Mouse (Mus musculus) MEL (cell line): ENCODE results near the gene Siglec1. TPM values are rescaled to one million over a fixed set of nuclear protein-coding genes. Genes with fewer than 3 reads are reported as not detected.
A peak's percentile ranks its signal among the peaks of the same experiment; 100 is the strongest.

Source experiments
- DNase-seq: peaks from one replicate; pipeline ENCODE4 v3.0.0; 2011; ENCODE audit warnings: low read depth, low spot score
- H3K27ac ChIP-seq: 2 replicates; pipeline ENCODE4 v1.5.1; 2012; ENCODE audit warnings: low read depth, mild to moderate bottlenecking, control low read depth, low read length, moderate library complexity; ENCODE audit not compliant: control insufficient read depth
- H3K27me3 ChIP-seq, 2 experiments: fragments of 150-350 bp in 1 of 2; sonication (generic) in 1 of 2; 2 replicates each; pipeline ENCODE4 v1.6.1; 2012; ENCODE audit warnings: low read length in 2 of 2, mild to moderate bottlenecking in 2 of 2, improper control_type of control experiment in 1 of 2, moderate library complexity in 1 of 2; ENCODE audit not compliant: insufficient read depth in 2 of 2, control insufficient read depth in 1 of 2
- H3K36me3 ChIP-seq, 2 experiments: 2 replicates each; pipeline ENCODE4 v1.6.1; 2012 to 2014; ENCODE audit warnings: low read length in 2 of 2, improper control_type of control experiment in 1 of 2, inconsistent platforms in 1 of 2, mild to moderate bottlenecking in 1 of 2; ENCODE audit not compliant: insufficient read depth in 2 of 2, control insufficient read depth in 1 of 2
- H3K4me1 ChIP-seq, 2 experiments: fragments of 150-350 bp in 1 of 2; sonication (generic) in 1 of 2; 2 replicates each; pipeline ENCODE4 v1.6.1; 2012; ENCODE audit warnings: low read length in 2 of 2, improper control_type of control experiment in 1 of 2, mild to moderate bottlenecking in 1 of 2; ENCODE audit not compliant: insufficient read depth in 2 of 2, control insufficient read depth in 1 of 2
- H3K4me3 ChIP-seq, 2 experiments: fragments of 150-350 bp in 1 of 2; sonication (generic) in 1 of 2; 2 replicates each; pipeline ENCODE4 v1.5.1; 2012; ENCODE audit warnings: low read depth in 2 of 2, low read length in 2 of 2, mild to moderate bottlenecking in 2 of 2, moderate library complexity in 2 of 2, control low read depth in 1 of 2, improper control_type of control experiment in 1 of 2; ENCODE audit not compliant: control insufficient read depth in 1 of 2, insufficient read depth in 1 of 2
- H3K79me2 ChIP-seq: 2 replicates; pipeline ENCODE4 v1.6.1; 2012; ENCODE audit warnings: mild to moderate bottlenecking, low read length, moderate library complexity; ENCODE audit not compliant: control insufficient read depth, poor library complexity, insufficient read depth
- H3K9ac ChIP-seq: 2 replicates; pipeline ENCODE4 v1.6.1; 2012; ENCODE audit warnings: low read depth, mild to moderate bottlenecking, control low read depth, low read length, moderate library complexity; ENCODE audit not compliant: control insufficient read depth, poor library complexity, severe bottlenecking
- H3K9me3 ChIP-seq: fragments of 150-350 bp; sonication (generic); replicated peaks from 2 replicates; pipeline ENCODE4 v1.6.1; 2012; ENCODE audit warnings: mild to moderate bottlenecking, low read length, improper control_type of control experiment, moderate library complexity; ENCODE audit not compliant: insufficient read depth
- CHD2 ChIP-seq: IDR thresholded peaks from 2 replicates; pipeline ENCODE4 v1.6.1; 2011; ENCODE audit warnings: low read length, improper control_type of control experiment
- CTCF ChIP-seq, 3 experiments: IDR thresholded peaks in 2 of 3; conservative IDR thresholded peaks in 1 of 3; 2 replicates each; pipeline ENCODE4 v1.5.1; 2011 to 2012; ENCODE audit warnings: low read length in 3 of 3, low read depth in 2 of 3, mild to moderate bottlenecking in 2 of 3, improper control_type of control experiment in 1 of 3, inconsistent platforms in 1 of 3, mixed read lengths in 1 of 3, moderate library complexity in 1 of 3; ENCODE audit not compliant: control insufficient read depth in 1 of 3, insufficient read depth in 1 of 3, poor library complexity in 1 of 3, severe bottlenecking in 1 of 3
- ELF1 ChIP-seq: IDR thresholded peaks from 2 replicates; pipeline ENCODE4 v1.6.1; 2014; ENCODE audit warnings: low read depth, mild to moderate bottlenecking, inconsistent platforms, low read length, improper control_type of control experiment, moderate library complexity
- EP300 ChIP-seq, 2 experiments: IDR thresholded peaks; 2 replicates each; pipeline ENCODE4 v1.6.1; 2011; ENCODE audit warnings: improper control_type of control experiment in 2 of 2, low read length in 2 of 2, low read depth in 1 of 2, mild to moderate bottlenecking in 1 of 2
- ETS1 ChIP-seq: IDR thresholded peaks from 2 replicates; pipeline ENCODE4 v1.6.1; 2012; ENCODE audit warnings: low read depth, mild to moderate bottlenecking, inconsistent platforms, low read length, improper control_type of control experiment, moderate library complexity
- GABPA ChIP-seq: IDR thresholded peaks from 2 replicates; pipeline ENCODE4 v1.6.1; 2012; ENCODE audit warnings: low read depth, mild to moderate bottlenecking, inconsistent platforms, low read length, improper control_type of control experiment, moderate library complexity
- GATA1 ChIP-seq: IDR thresholded peaks from 2 replicates; pipeline ENCODE4 v1.6.1; 2011; ENCODE audit warnings: low read depth, low read length, improper control_type of control experiment
- JUND ChIP-seq: IDR thresholded peaks from 2 replicates; pipeline ENCODE4 v1.6.1; 2011; ENCODE audit warnings: low read depth, mild to moderate bottlenecking, improper control_type of control experiment, low read length
- KAT2A ChIP-seq: conservative IDR thresholded peaks from 2 replicates; pipeline ENCODE4 v1.6.1; 2012; ENCODE audit warnings: low read depth, low read length, improper control_type of control experiment, inconsistent platforms
- MAFK ChIP-seq: IDR thresholded peaks from 2 replicates; pipeline ENCODE4 v1.6.1; 2011; ENCODE audit warnings: low read depth, mild to moderate bottlenecking, low read length, improper control_type of control experiment, borderline replicate concordance
- MAX ChIP-seq: IDR thresholded peaks from 2 replicates; pipeline ENCODE4 v1.6.1; 2011; ENCODE audit warnings: low read length, improper control_type of control experiment
- MEF2A ChIP-seq: IDR thresholded peaks from 2 replicates; pipeline ENCODE4 v1.6.1; 2014; ENCODE audit warnings: low read depth, mild to moderate bottlenecking, inconsistent platforms, low read length, improper control_type of control experiment; ENCODE audit not compliant: poor library complexity, insufficient replicate concordance, severe bottlenecking; ENCODE audit errors: extremely low read depth
- MYB ChIP-seq: IDR thresholded peaks from 2 replicates; pipeline ENCODE4 v1.6.1; 2011; ENCODE audit warnings: mild to moderate bottlenecking, low read depth, low read length, improper control_type of control experiment
- MYC ChIP-seq: IDR thresholded peaks from 2 replicates; pipeline ENCODE4 v1.6.1; 2011; ENCODE audit warnings: low read depth, mild to moderate bottlenecking, low read length, improper control_type of control experiment, moderate library complexity
- NRF1 ChIP-seq: IDR thresholded peaks from 2 replicates; pipeline ENCODE4 v1.6.1; 2014; ENCODE audit warnings: low read depth, mild to moderate bottlenecking, inconsistent platforms, low read length, improper control_type of control experiment, moderate library complexity; ENCODE audit not compliant: poor library complexity, insufficient read depth, severe bottlenecking
- POLR2AphosphoS2 ChIP-seq: IDR thresholded peaks from 2 replicates; pipeline ENCODE4 v1.6.1; 2011; ENCODE audit warnings: low read length, improper control_type of control experiment
- RCOR1 ChIP-seq: IDR thresholded peaks from 2 replicates; pipeline ENCODE4 v1.6.1; 2012; ENCODE audit warnings: low read depth, mild to moderate bottlenecking, inconsistent platforms, low read length, improper control_type of control experiment
- SIN3A ChIP-seq: IDR thresholded peaks from 2 replicates; pipeline ENCODE4 v1.6.1; 2012; ENCODE audit warnings: low read length, improper control_type of control experiment, inconsistent platforms
- TAL1 ChIP-seq: IDR thresholded peaks from 2 replicates; pipeline ENCODE4 v1.6.1; 2012; ENCODE audit warnings: mild to moderate bottlenecking, inconsistent platforms, low read length, moderate library complexity, mixed read lengths
- TBP ChIP-seq: IDR thresholded peaks from 2 replicates; pipeline ENCODE4 v1.8.0; 2011; ENCODE audit warnings: low read depth, low read length, improper control_type of control experiment
- UBTF ChIP-seq: IDR thresholded peaks from 2 replicates; pipeline ENCODE4 v1.6.1; 2012; ENCODE audit warnings: low read depth, mild to moderate bottlenecking, inconsistent platforms, low read length, improper control_type of control experiment, moderate library complexity, borderline replicate concordance; ENCODE audit not compliant: insufficient read depth
- ZKSCAN1 ChIP-seq: IDR thresholded peaks from 2 replicates; pipeline ENCODE4 v1.6.1; 2012; ENCODE audit warnings: low read depth, mild to moderate bottlenecking, inconsistent platforms, low read length, improper control_type of control experiment, moderate library complexity
- ZMIZ1 ChIP-seq: IDR thresholded peaks from 2 replicates; pipeline ENCODE4 v1.6.1; 2012; ENCODE audit warnings: low read depth, mild to moderate bottlenecking, inconsistent platforms, low read length, improper control_type of control experiment, moderate library complexity
- ZNF384 ChIP-seq: IDR thresholded peaks from 2 replicates; pipeline ENCODE4 v1.6.1; 2012; ENCODE audit warnings: low read depth, mild to moderate bottlenecking, inconsistent platforms, low read length, improper control_type of control experiment
- polyA plus RNA-seq, 2 experiments: library from polyadenylated mRNA; stranded (reverse) in 1 of 2; unstranded in 1 of 2; fragments of >175 nt in 1 of 2; fragments of >200 nt in 1 of 2; gene quantifications; 2 replicates each; pipeline versions ENCODE4 v1.2.1 to v1.2.4; 2012; ENCODE audit warnings: low replicate concordance in 2 of 2, low read depth in 1 of 2; ENCODE audit not compliant: insufficient read length in 2 of 2, insufficient read depth in 1 of 2, missing spikeins in 1 of 2
- total RNA-seq: library from RNA; depleted of rRNA; stranded (reverse); fragments of 300-350 nt; gene quantifications from 2 replicates; pipeline ENCODE4 v1.2.3, GENCODE M21; 2012

Gene Siglec1
- total and polyA plus RNA-seq, 3 experiments = 0.04 to 0.07 TPM; not detected in 1

DNA sequence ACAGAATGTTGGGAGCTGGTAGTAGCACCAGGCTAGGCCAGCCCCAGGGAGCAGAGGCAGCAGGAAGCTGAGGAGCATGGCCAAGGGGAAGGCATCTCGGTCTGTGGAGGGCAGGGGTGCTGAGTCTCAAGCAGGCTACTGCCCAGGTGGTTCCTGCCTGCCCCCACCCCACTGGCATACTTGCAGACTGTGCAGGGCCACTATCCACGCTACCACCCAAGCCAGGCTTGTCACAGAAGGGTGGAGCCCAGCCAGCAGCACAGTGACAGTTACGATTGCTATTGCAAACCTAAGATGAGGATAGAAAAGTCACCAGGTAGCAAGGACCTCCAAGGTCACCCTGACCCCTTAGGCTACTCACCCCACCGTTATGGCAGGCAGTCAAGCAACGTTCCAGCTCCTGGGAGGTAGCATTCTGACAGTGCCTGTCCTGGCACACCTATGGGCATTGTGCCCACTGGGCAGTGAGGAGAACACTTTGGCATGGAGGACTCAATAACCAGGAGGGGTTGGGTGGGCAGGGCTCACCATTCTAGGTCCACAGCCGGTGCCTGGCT is 33.6 kb downstream of the Siglec1 start:
- no peak for TF ChIP-seq ZMIZ1
- TF ChIP-seq MYB = no peak
- TF ChIP-seq JUND = no peak
- TF ChIP-seq UBTF = no peak
- TF ChIP-seq CHD2 = no peak
- TF ChIP-seq ZNF384 = no peak
- TF ChIP-seq ZKSCAN1 = no peak
- Histone ChIP-seq H3K27me3 (no peaks in the 10 kb centered on the region), H3K4me3 (no peak overlapping the region), H3K4me1 (peaks cover 0 to 4% of the 10 kb centered on the region in 2 experiments; a peak in 1 of 4 replicates), H3K36me3 (no peaks in the 10 kb centered on the region), H3K9me3 (no peaks in the 10 kb centered on the region), H3K79me2 (no peaks in the 10 kb centered on the region), H3K9ac (no peak overlapping the region), H3K27ac (no peak overlapping the region)
- no peak for DNase-seq

DNA sequence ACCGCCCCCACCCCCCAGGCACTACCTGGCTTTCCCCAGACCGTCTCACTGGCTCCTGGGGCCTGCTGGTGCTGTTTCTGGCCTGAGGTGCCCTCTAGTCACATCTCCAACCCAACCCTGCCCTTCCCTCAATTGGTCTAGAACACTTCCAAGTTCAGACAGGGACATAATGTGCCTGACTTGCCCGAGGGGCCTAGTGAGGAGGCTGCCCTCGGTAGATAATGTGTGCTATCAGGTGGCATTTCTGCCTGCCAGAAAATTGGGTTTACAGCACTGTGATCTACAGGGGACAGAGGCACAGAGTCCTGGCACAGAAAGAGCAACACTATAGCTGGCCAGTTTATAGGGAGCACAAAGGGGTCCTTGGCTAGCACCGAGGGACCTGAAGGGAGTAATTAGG is 34.5 kb downstream of the Siglec1 start:
- Histone ChIP-seq H3K9ac (no peak overlapping the region), H3K9me3 (no peaks in the 10 kb centered on the region), H3K79me2 (no peaks in the 10 kb centered on the region), H3K4me1 (peaks cover 4% of the 10 kb centered on the region in 2 experiments; a peak in 1 of 4 replicates), H3K27me3 (no peaks in the 10 kb centered on the region), H3K36me3 (no peaks in the 10 kb centered on the region), H3K27ac (no peak overlapping the region), H3K4me3 (no peak overlapping the region)
- no peak for TF ChIP-seq ELF1
- 0 out of 2 replicates have a peak, but pooled peaks have one; percentile 25 for TF ChIP-seq TAL1
- TF ChIP-seq GATA1 = peak; percentile 32; the same call in 1 of the 2 replicates
- no peak for TF ChIP-seq POLR2AphosphoS2
- no peak for TF ChIP-seq JUND
- no peak for TF ChIP-seq MAFK
- TF ChIP-seq ETS1 = no peak
- peak; percentile 28 to 68; a peak in 3 of 4 replicates for TF ChIP-seq EP300 (IDR thresholded peaks at IDR 0.05; ENCODE audit: low read depth in 1 of 2, low read length in 2 of 2)
- no peak for DNase-seq

DNA sequence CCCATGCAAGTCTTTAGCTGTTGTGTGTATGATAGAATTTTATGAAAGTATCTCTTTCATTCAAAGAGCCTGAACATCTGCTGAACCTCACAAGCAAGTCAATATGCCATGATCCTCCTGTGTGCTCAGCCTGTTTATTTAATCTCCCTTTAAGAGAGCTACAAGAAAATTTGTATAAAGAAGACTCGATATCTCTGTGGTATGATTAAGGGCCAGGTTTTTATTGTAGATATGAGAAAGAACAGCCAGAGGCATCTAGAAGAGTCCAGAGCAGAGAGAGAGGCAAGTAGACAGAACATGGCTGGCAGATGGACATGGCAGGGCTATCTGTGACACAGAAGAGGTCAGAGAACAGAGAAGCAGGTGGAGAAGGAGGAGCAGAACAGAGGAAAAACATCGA is 40.5 kb downstream of the Siglec1 start:
- Histone ChIP-seq H3K79me2 (no peaks in the 10 kb centered on the region), H3K9ac (no peak overlapping the region), H3K4me1 (peaks cover 11 to 13% of the 10 kb centered on the region in 2 experiments), H3K27ac (no peak overlapping the region), H3K36me3 (peaks cover 0 to 13% of the 10 kb centered on the region in 2 experiments; a peak in 2 of 4 replicates), H3K4me3 (no peak overlapping the region), H3K9me3 (no peaks in the 10 kb centered on the region), H3K27me3 (no peaks in the 10 kb centered on the region)
- peak; percentile 16 for DNase-seq
- TF ChIP-seq TBP (no peak), GABPA (no peak), TAL1 (no peak; the same call in 1 of the 2 replicates), GATA1 (peak; percentile 55), CTCF (IDR thresholded peaks at IDR 0.05 in 2 of 3, conservative IDR thresholded peaks at IDR 0.05 in 1 of 3; ENCODE audit: control insufficient read depth in 1 of 3, insufficient read depth in 1 of 3, low read depth in 2 of 3, low read length in 3 of 3, poor library complexity in 1 of 3, severe bottlenecking in 1 of 3) (no peak), NRF1 (no peak), RCOR1 (peak; percentile 26; the same call in 1 of the 2 replicates), ZNF384 (no peak), ZKSCAN1 (no peak), MAFK (no peak), MEF2A (no peak), KAT2A (no peak), MYC (no peak), MAX (no peak), SIN3A (no peak), ETS1 (0 out of 2 replicates have a peak, but pooled peaks have one; percentile 34)
